Mouse (Mus musculus): ENCODE measurements around the gene Rftn1.
"Not testable (repeated sequence)": the region's sequence is repeated elsewhere in the genome, so short reads cannot be mapped to it uniquely, and the experiment has no call there.

DNA sequence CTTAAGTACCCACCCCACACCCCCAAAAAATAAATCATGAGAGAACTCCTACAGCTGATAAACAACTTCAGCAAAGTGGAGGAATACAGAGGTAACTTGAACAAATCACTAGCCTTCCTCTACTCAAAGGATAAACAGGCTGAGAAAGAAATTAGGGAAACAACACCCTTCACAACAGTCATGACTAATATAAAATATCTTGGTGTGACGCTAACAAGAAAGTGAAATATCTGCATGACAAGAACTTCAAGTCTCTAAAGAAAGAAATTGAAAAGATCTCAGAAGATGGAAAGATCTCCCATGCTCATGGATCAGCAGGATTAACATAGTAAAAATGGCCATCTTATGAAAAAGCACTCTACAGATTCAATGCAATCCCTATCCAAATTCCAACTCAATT lies 15.8 kb upstream of the Rftn1 start:
- not testable (repeated sequence) for TF ChIP-seq CTCF (IDR thresholded peaks at IDR 0.05; ENCODE audit: extremely low read depth, insufficient read depth, insufficient read length, insufficient replicate concordance); POLR2A (IDR thresholded peaks at IDR 0.05; ENCODE audit: low read depth, low read length)

Measured in spleen, adult 2 months (tissue).